Mouse (Mus musculus): ENCODE data around the gene Taar7e. TPM values are rescaled to one million over a fixed set of nuclear protein-coding genes. Genes with fewer than 3 reads are reported as not detected.
"Not testable (repeated sequence)": the region's sequence is repeated elsewhere in the genome, so short reads cannot be mapped to it uniquely, and the experiment has no call there.

Gene Taar7e
- polyA plus RNA-seq, 1 experiment from 2014 or later = not detected

DNA sequence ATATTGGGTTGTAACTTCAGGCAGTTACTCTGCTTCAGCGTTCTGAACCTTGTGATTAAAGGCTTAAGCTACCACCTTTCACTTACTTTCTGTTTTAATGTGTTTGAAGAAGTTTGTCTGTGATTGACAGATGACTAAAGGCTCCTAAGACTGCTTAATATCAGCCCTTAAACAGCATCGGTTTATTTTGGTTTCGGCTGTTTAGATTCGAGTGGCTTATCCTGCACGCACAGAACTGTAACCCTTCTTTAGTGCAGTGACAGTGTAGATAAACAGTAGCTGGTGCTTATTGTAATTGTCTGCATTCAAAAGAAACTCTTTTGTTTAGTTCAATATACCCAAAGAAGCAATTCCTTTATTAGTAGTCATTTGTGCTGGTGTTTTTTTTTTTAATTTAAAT, 14.6 kb downstream of the Taar7e start:
- Histone ChIP-seq H3K9ac (no peak overlapping the region), H3K9me3 (ENCODE audit: control insufficient read depth, low read length) (no peaks in the 10 kb centered on the region), H3K27ac (no peak overlapping the region), H3K4me1 (replicated peaks; ENCODE audit: control insufficient read depth, insufficient read depth, low read length) (no peaks in the 10 kb centered on the region), H3K4me3 (replicated peaks; ENCODE audit: low read length) (no peak overlapping the region), H3K4me2 (replicated peaks) (no peak overlapping the region), H3K36me3 (replicated peaks; ENCODE audit: control insufficient read depth, insufficient read depth) (no peaks in the 10 kb centered on the region), H3K27me3 (ENCODE audit: control insufficient read depth, insufficient read depth, low read length) (no peaks in the 10 kb centered on the region)
- no peak for ATAC-seq (ENCODE audit: low FRiP score)
- 87% methylated on average over 5 of the region's 5 CpGs for WGBS
- DNase-seq (ENCODE audit: low spot score) = no peak

DNA sequence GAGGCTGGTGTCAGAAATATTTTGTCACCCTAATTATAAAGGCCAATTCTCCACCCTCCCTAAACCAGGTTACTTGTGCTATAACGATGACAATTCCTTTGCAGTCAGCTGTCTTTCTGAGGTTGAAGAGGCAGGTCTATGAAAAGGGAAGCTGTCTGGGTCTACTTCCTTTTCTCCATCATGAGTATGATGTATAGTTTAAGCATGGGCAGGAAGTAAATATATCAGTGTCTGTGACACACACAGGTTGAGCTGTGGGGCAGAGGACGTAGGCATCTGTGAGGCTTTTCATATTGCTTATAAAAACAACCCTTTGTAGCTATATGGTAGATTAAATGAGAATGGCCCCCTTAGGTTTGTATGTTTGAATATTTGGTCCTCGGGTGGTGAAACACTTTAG, 21.6 kb downstream of the Taar7e start:
- Histone ChIP-seq H3K27ac (no peak overlapping the region), H3K4me2 (replicated peaks) (no peak overlapping the region), H3K9ac (no peak overlapping the region), H3K27me3 (ENCODE audit: control insufficient read depth, insufficient read depth, low read length) (no peaks in the 10 kb centered on the region), H3K4me3 (replicated peaks; ENCODE audit: low read length) (no peak overlapping the region), H3K36me3 (replicated peaks; ENCODE audit: control insufficient read depth, insufficient read depth) (no peaks in the 10 kb centered on the region), H3K4me1 (replicated peaks; ENCODE audit: control insufficient read depth, insufficient read depth, low read length) (no peaks in the 10 kb centered on the region), H3K9me3 (ENCODE audit: control insufficient read depth, low read length) (no peaks in the 10 kb centered on the region)
- 95% methylated on average over 3 of the region's 3 CpGs for WGBS
- no peak for ATAC-seq (ENCODE audit: low FRiP score)
- no peak for DNase-seq (ENCODE audit: low spot score)

DNA sequence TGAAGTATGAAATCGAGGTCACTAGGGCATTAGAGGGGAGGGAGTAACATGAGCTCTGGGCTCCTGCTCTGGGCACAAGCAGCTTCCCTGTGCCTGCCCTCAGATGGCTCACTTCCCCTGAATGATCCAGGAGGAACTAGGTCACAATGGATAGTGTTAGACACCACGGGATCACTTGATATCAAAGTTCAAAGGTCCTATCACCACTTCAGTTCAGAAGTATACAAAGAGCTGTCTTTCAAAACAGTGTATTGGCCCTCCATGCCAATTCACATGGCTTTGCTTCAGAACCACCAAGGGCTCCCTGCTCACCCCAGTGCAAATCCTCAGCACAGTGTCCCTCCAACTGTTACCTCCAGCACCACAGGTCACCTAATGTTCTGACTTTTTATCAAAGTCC, 37.3 kb downstream of the Taar7e start:
- 57% methylated on average over 2 of the region's 2 CpGs for WGBS
- not testable (repeated sequence) for H3K9ac ChIP-seq; H3K4me3 ChIP-seq (replicated peaks; ENCODE audit: low read length); DNase-seq (ENCODE audit: low spot score); H3K9me3 ChIP-seq (ENCODE audit: control insufficient read depth, low read length); H3K4me1 ChIP-seq (replicated peaks; ENCODE audit: control insufficient read depth, insufficient read depth, low read length); ATAC-seq (ENCODE audit: low FRiP score); H3K27me3 ChIP-seq (ENCODE audit: control insufficient read depth, insufficient read depth, low read length); H3K36me3 ChIP-seq (replicated peaks; ENCODE audit: control insufficient read depth, insufficient read depth); H3K4me2 ChIP-seq (replicated peaks); H3K27ac ChIP-seq

DNA sequence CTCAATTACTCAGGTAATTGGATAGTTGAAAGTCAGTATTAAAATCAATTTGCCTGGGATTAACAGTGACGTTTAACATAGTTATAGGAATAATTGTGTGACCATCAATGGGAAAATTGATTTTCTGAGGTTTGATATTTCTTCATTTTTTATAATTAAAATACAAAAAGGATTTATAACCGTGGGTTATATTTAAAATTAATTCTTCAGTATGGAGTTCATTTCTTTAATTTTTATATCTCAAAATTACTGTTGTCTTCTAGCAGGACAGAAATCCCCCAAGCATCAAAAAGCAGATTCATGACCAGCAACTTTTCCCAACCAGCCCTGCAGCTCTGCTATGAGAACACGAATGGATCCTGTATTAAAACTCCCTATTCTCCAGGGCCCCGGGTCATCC, 38.8 kb downstream of the Taar7e start, which contains the start of gene Taar8a:
Gene Taar8a, plus strand, starts transcription at position 301 of the 400 bp plus-strand sequence.
- not testable (repeated sequence) for H3K4me2 ChIP-seq (replicated peaks); H3K9ac ChIP-seq; H3K36me3 ChIP-seq (replicated peaks; ENCODE audit: control insufficient read depth, insufficient read depth); H3K4me1 ChIP-seq (replicated peaks; ENCODE audit: control insufficient read depth, insufficient read depth, low read length); ATAC-seq (ENCODE audit: low FRiP score); H3K27ac ChIP-seq; H3K27me3 ChIP-seq (ENCODE audit: control insufficient read depth, insufficient read depth, low read length); DNase-seq (ENCODE audit: low spot score); H3K4me3 ChIP-seq (replicated peaks; ENCODE audit: low read length); H3K9me3 ChIP-seq (ENCODE audit: control insufficient read depth, low read length)
- WGBS = 84% methylated on average over 2 of the region's 4 CpGs

DNA sequence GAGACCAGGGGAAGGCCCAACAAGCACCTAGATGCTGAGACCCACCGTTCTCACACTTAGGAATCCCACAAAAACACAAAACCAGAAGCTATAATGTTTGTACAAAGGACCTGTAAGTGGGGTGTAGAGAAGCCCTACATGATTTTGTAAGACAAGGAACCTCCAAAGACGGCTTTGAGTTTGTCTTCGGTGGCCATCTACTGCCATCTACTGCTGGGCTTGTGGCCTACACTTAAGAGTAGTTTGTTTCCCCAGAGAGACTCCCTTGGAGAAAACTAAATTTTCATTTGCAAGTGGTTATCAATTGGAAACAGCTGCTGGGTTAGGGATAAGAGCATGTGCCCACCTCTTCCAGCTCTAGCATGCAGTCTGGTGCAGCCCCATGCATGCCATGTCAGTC, 42.8 kb downstream of the Taar7e start:
- H3K27me3 ChIP-seq (ENCODE audit: control insufficient read depth, insufficient read depth, low read length) = no peaks in the 10 kb centered on the region
- no peak overlapping the region for H3K4me2 ChIP-seq (replicated peaks)
- DNase-seq (ENCODE audit: low spot score) (peak; percentile 62), ATAC-seq (ENCODE audit: low FRiP score) (no peak)
- no peaks in the 10 kb centered on the region for H3K4me1 ChIP-seq (replicated peaks; ENCODE audit: control insufficient read depth, insufficient read depth, low read length)
- H3K4me3 ChIP-seq (replicated peaks; ENCODE audit: low read length) = no peak overlapping the region
- no peak overlapping the region for H3K27ac ChIP-seq
- WGBS = 44% methylated on average over 3 of the region's 3 CpGs
- no peaks in the 10 kb centered on the region for H3K36me3 ChIP-seq (replicated peaks; ENCODE audit: control insufficient read depth, insufficient read depth)
- H3K9ac ChIP-seq = no peak overlapping the region
- no peaks in the 10 kb centered on the region for H3K9me3 ChIP-seq (ENCODE audit: control insufficient read depth, low read length)

DNA sequence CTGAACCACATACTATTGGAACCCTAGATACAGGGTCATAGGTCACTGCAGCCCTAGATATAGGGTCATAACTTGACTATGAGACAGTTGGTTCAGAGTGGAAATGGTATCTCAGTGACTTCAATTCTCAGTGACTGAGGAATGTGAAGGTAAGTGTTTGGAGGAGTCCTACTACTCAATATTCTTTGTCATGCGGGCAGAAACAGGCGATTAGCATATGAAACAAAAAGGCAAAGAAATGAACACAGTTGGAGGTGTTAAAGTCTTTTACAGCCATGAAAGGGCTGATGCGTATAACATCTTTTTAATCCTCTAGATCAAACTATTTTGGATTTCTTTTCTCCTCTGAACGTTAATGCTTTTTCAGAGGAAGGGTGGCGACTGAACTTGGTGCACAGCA, 48.5 kb downstream of the Taar7e start:
- Histone ChIP-seq H3K27ac (no peak overlapping the region), H3K4me1 (replicated peaks; ENCODE audit: control insufficient read depth, insufficient read depth, low read length) (no peaks in the 10 kb centered on the region), H3K4me3 (replicated peaks; ENCODE audit: low read length) (no peak overlapping the region), H3K27me3 (ENCODE audit: control insufficient read depth, insufficient read depth, low read length) (no peaks in the 10 kb centered on the region), H3K4me2 (replicated peaks) (no peak overlapping the region), H3K36me3 (replicated peaks; ENCODE audit: control insufficient read depth, insufficient read depth) (no peaks in the 10 kb centered on the region), H3K9ac (no peak overlapping the region), H3K9me3 (ENCODE audit: control insufficient read depth, low read length) (no peaks in the 10 kb centered on the region)
- 55% methylated on average over 5 of the region's 5 CpGs for WGBS
- ATAC-seq (ENCODE audit: low FRiP score) = no peak
- no peak for DNase-seq (ENCODE audit: low spot score)

DNA sequence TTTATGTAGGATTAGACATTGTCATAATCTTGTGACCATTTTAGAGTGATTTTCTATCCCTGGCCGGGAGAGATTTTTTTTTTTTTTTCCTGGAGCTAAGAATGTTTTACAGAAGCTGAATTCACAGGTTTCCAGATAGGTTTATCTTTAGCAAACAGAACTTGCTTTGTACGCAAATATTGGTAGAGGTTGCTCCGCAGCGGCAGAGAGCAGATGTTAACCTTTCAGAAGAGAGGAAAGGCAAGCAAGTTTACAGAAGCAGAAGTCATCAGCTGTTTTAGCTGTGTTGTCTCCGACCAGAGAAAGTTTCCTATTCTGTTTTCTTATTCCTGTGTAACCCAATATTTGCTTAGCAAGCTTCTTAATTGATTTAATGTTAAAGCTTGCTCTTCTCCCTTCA, 49.1 kb downstream of the Taar7e start:
- H3K9ac ChIP-seq = no peak overlapping the region
- no peaks in the 10 kb centered on the region for H3K9me3 ChIP-seq (ENCODE audit: control insufficient read depth, low read length)
- no peak overlapping the region for H3K4me2 ChIP-seq (replicated peaks)
- H3K4me3 ChIP-seq (replicated peaks; ENCODE audit: low read length) = no peak overlapping the region
- H3K27me3 ChIP-seq (ENCODE audit: control insufficient read depth, insufficient read depth, low read length) = no peaks in the 10 kb centered on the region
- H3K27ac ChIP-seq = no peak overlapping the region
- ATAC-seq (ENCODE audit: low FRiP score) (no peak), DNase-seq (ENCODE audit: low spot score) (no peak)
- WGBS = 87% methylated on average over 5 of the region's 5 CpGs
- no peaks in the 10 kb centered on the region for H3K36me3 ChIP-seq (replicated peaks; ENCODE audit: control insufficient read depth, insufficient read depth)
- H3K4me1 ChIP-seq (replicated peaks; ENCODE audit: control insufficient read depth, insufficient read depth, low read length) = no peaks in the 10 kb centered on the region

DNA sequence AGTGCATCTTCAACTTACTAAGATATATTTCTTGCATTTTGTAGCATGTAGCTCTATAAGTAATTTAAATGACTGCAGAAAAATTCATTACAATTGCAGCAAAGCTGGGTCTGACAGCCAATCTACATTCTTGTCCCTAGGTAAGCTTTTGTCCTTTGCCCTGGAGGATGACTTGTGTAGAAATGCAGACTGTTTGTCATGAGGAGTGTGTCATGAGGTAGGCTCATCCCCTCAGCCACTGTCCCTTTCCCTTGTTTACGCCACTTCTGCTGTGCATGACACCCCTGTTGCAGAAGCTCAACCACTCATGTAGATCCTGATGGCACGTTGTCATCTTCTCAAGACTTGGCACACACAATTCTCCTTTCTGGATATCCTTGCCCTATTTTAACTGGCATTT, 49.8 kb downstream of the Taar7e start:
- H3K27me3 ChIP-seq (ENCODE audit: control insufficient read depth, insufficient read depth, low read length) = no peaks in the 10 kb centered on the region
- no peak for ATAC-seq (ENCODE audit: low FRiP score)
- WGBS = 89% methylated on average over 2 of the region's 2 CpGs
- H3K27ac ChIP-seq = no peak overlapping the region
- no peaks in the 10 kb centered on the region for H3K4me1 ChIP-seq (replicated peaks; ENCODE audit: control insufficient read depth, insufficient read depth, low read length)
- no peak overlapping the region for H3K4me2 ChIP-seq (replicated peaks)
- no peaks in the 10 kb centered on the region for H3K36me3 ChIP-seq (replicated peaks; ENCODE audit: control insufficient read depth, insufficient read depth)
- H3K4me3 ChIP-seq (replicated peaks; ENCODE audit: low read length) = no peak overlapping the region
- no peaks in the 10 kb centered on the region for H3K9me3 ChIP-seq (ENCODE audit: control insufficient read depth, low read length)
- no peak for DNase-seq (ENCODE audit: low spot score)
- no peak overlapping the region for H3K9ac ChIP-seq

Measured in hindbrain, embryonic 14.5 days (tissue).